Mouse (Mus musculus) kidney, embryonic 15.5 days (tissue): ENCODE measurements around the gene Tmprss9. TPM values are rescaled to one million over a fixed set of nuclear protein-coding genes. Genes with fewer than 3 reads are reported as not detected.

Source experiments
- ATAC-seq: fragments of 200-750 bp; cut with Nextera tagmentation; replicated peaks from 2 replicates; pipeline ENCODE4 v1.8.0; 2017; ENCODE audit warnings: moderate TSS enrichment; ENCODE audit not compliant: low FRiP score
- H3K27ac ChIP-seq: fragments of 300-500 bp; sonication (generic); 2 replicates; pipeline ENCODE4 v1.5.1; 2015; ENCODE audit warnings: mild to moderate bottlenecking, inconsistent platforms
- H3K27me3 ChIP-seq: fragments of 300-500 bp; sonication (generic); 2 replicates; pipeline ENCODE4 v1.6.1; 2015; ENCODE audit warnings: inconsistent platforms
- H3K36me3 ChIP-seq: fragments of 300-500 bp; sonication (generic); 2 replicates; pipeline ENCODE4 v1.6.1; 2015; ENCODE audit warnings: inconsistent platforms
- H3K4me1 ChIP-seq: fragments of 300-500 bp; sonication (generic); 2 replicates; pipeline ENCODE4 v1.6.1; 2015; ENCODE audit warnings: inconsistent platforms
- H3K4me2 ChIP-seq: fragments of 300-500 bp; sonication (generic); 2 replicates; pipeline ENCODE4 v1.6.1; 2015; ENCODE audit warnings: moderate library complexity, mild to moderate bottlenecking, inconsistent platforms
- H3K4me3 ChIP-seq: fragments of 300-500 bp; sonication (generic); replicated peaks from 2 replicates; pipeline ENCODE4 v1.5.1; 2015; ENCODE audit warnings: mild to moderate bottlenecking, inconsistent platforms
- H3K9ac ChIP-seq: fragments of 300-500 bp; sonication (generic); 2 replicates; pipeline ENCODE4 v1.6.1; 2015; ENCODE audit warnings: mild to moderate bottlenecking, inconsistent platforms
- H3K9me3 ChIP-seq: fragments of 300-500 bp; sonication (generic); replicated peaks from 2 replicates; pipeline ENCODE4 v1.6.1; 2016; ENCODE audit warnings: inconsistent platforms
- WGBS: fragments of 180-500 bp; shearing (Covaris S2); methylation state at CpG from one replicate; pipeline ENCODE4 v1.1.7; 2015; ENCODE audit warnings: mixed read lengths; 5-methylcytosine and 5-hydroxymethylcytosine counted together
- polyA plus RNA-seq: library from polyadenylated mRNA; unstranded; fragments of >200 nt; fragmentation: Nextera tagmentation; extraction: Ambion mirVana; gene quantifications from 2 replicates; pipeline ENCODE4 v1.2.1, GENCODE M21; 2015

The Tmprss9 gene
- polyA plus RNA-seq, 1 experiment from 2014 or later: not detected

- Histone ChIP-seq H3K9ac (no peak overlapping the region), H3K4me1 (peaks cover 43% of the 10 kb centered on the region), H3K4me2 (no peak overlapping the region), H3K27me3 (peaks cover 16% of the 10 kb centered on the region), H3K27ac (peak overlapping the region; percentile 66; the same call in 1 of the 2 replicates), H3K9me3 (0 out of 2 replicates have a peak, but pooled peaks cover 4% of the 10 kb centered on the region), H3K4me3 (no peak overlapping the region), H3K36me3 (peaks cover 25% of the 10 kb centered on the region)
- 64% methylated on average over 1 of the region's 1 CpGs for WGBS
- no peak for ATAC-seq
These were observed 42.0 kb upstream of the Tmprss9 start for GRCm38 (mm10) chr10:80829359-80830278.

- Histone ChIP-seq H3K4me1 (peaks cover 49% of the 10 kb centered on the region), H3K4me2 (peak overlapping the region; percentile 4; the same call in 1 of the 2 replicates), H3K4me3 (peak overlapping the region; percentile 10; the same call in 1 of the 2 replicates), H3K9me3 (0 out of 2 replicates have a peak, but pooled peaks cover 4% of the 10 kb centered on the region), H3K27me3 (peaks cover 31% of the 10 kb centered on the region), H3K9ac (no peak overlapping the region), H3K27ac (peak overlapping the region; percentile 66), H3K36me3 (peaks cover 25% of the 10 kb centered on the region)
- 1% methylated on average over 9 of the region's 9 CpGs for WGBS
- ATAC-seq: 0 out of 2 replicates have a peak, but pooled peaks have one; percentile 3
These were observed 40.5 kb upstream of the Tmprss9 start for GRCm38 (mm10) chr10:80831136-80831535.

- H3K4me3 ChIP-seq: no peak overlapping the region
- no peak overlapping the region for H3K27ac ChIP-seq
- ATAC-seq: no peak
- H3K9me3 ChIP-seq: 0 out of 2 replicates have a peak, but pooled peaks cover 4% of the 10 kb centered on the region
- WGBS: 77% methylated on average over 7 of the region's 7 CpGs
- peaks cover 51% of the 10 kb centered on the region for H3K4me1 ChIP-seq
- H3K36me3 ChIP-seq: peaks cover 25% of the 10 kb centered on the region
- H3K4me2 ChIP-seq: no peak overlapping the region
- H3K27me3 ChIP-seq: peaks cover 48% of the 10 kb centered on the region
- no peak overlapping the region for H3K9ac ChIP-seq
These were observed 38.8 kb upstream of the Tmprss9 start for GRCm38 (mm10) chr10:80832818-80833217.

GRCm38 (mm10) chr10:80835617-80836016 is 36.0 kb upstream of the Tmprss9 start:
- no peak overlapping the region for H3K4me2 ChIP-seq
- ATAC-seq: no peak
- WGBS: 58% methylated on average over 30 of the region's 30 CpGs
- H3K27ac ChIP-seq: no peak overlapping the region
- peaks cover 3% of the 10 kb centered on the region for H3K36me3 ChIP-seq
- peaks cover 61% of the 10 kb centered on the region for H3K27me3 ChIP-seq
- no peak overlapping the region for H3K9ac ChIP-seq
- H3K4me3 ChIP-seq: no peak overlapping the region
- H3K9me3 ChIP-seq: 0 out of 2 replicates have a peak, but pooled peaks cover 4% of the 10 kb centered on the region
- H3K4me1 ChIP-seq: peaks cover 27% of the 10 kb centered on the region

- Histone ChIP-seq H3K9ac (no peak overlapping the region), H3K27ac (no peak overlapping the region), H3K9me3 (0 out of 2 replicates have a peak, but pooled peaks cover 4% of the 10 kb centered on the region), H3K4me3 (no peak overlapping the region), H3K36me3 (no peaks in the 10 kb centered on the region), H3K4me1 (peaks cover 18% of the 10 kb centered on the region; the same call in 1 of the 2 replicates), H3K4me2 (no peak overlapping the region), H3K27me3 (peaks cover 73% of the 10 kb centered on the region)
- 49% methylated on average over 7 of the region's 7 CpGs for WGBS
- ATAC-seq: no peak
These were observed 34.7 kb upstream of the Tmprss9 start for GRCm38 (mm10) chr10:80836949-80837379.

- Histone ChIP-seq H3K4me3 (no peak overlapping the region), H3K36me3 (no peaks in the 10 kb centered on the region), H3K4me2 (no peak overlapping the region), H3K27ac (no peak overlapping the region), H3K9me3 (0 out of 2 replicates have a peak, but pooled peaks cover 4% of the 10 kb centered on the region), H3K9ac (no peak overlapping the region), H3K4me1 (peaks cover 18% of the 10 kb centered on the region; the same call in 1 of the 2 replicates), H3K27me3 (peaks cover 82% of the 10 kb centered on the region)
- WGBS: 13% methylated on average over 2 of the region's 2 CpGs
- ATAC-seq: no peak
These were observed 33.8 kb upstream of the Tmprss9 start for GRCm38 (mm10) chr10:80837827-80838226.

GRCm38 (mm10) chr10:80838346-80838912 is 33.2 kb upstream of the Tmprss9 start:
- no peaks in the 10 kb centered on the region for H3K36me3 ChIP-seq
- 0 out of 2 replicates have a peak, but pooled peaks cover 4% of the 10 kb centered on the region for H3K9me3 ChIP-seq
- no peak overlapping the region for H3K9ac ChIP-seq
- H3K27me3 ChIP-seq: peaks cover 83% of the 10 kb centered on the region
- H3K4me3 ChIP-seq: no peak overlapping the region
- H3K27ac ChIP-seq: no peak overlapping the region
- WGBS: 66% methylated on average over 2 of the region's 2 CpGs
- H3K4me1 ChIP-seq: peaks cover 23% of the 10 kb centered on the region
- ATAC-seq: no peak
- H3K4me2 ChIP-seq: no peak overlapping the region

- Histone ChIP-seq H3K4me3 (no peak overlapping the region), H3K4me1 (peaks cover 32% of the 10 kb centered on the region), H3K9ac (no peak overlapping the region), H3K27me3 (peaks cover 83% of the 10 kb centered on the region), H3K4me2 (no peak overlapping the region), H3K36me3 (no peaks in the 10 kb centered on the region), H3K9me3 (no peaks in the 10 kb centered on the region), H3K27ac (no peak overlapping the region)
- WGBS: 60% methylated on average over 6 of the region's 6 CpGs
- no peak for ATAC-seq
These were observed 31.8 kb upstream of the Tmprss9 start for GRCm38 (mm10) chr10:80839848-80840247.

- WGBS: 78% methylated on average over 2 of the region's 2 CpGs
- no peak for ATAC-seq
- no peak overlapping the region for H3K4me3 ChIP-seq
- H3K27me3 ChIP-seq: peaks cover 76% of the 10 kb centered on the region
- no peaks in the 10 kb centered on the region for H3K36me3 ChIP-seq
- peaks cover 24% of the 10 kb centered on the region for H3K4me1 ChIP-seq
- H3K9ac ChIP-seq: no peak overlapping the region
- no peak overlapping the region for H3K4me2 ChIP-seq
- H3K9me3 ChIP-seq: no peaks in the 10 kb centered on the region
- no peak overlapping the region for H3K27ac ChIP-seq
These were observed 30.0 kb upstream of the Tmprss9 start for GRCm38 (mm10) chr10:80841685-80842084.

- H3K4me3 ChIP-seq: no peak overlapping the region
- no peak overlapping the region for H3K9ac ChIP-seq
- 81% methylated on average over 15 of the region's 15 CpGs for WGBS
- H3K4me2 ChIP-seq: no peak overlapping the region
- H3K27ac ChIP-seq: no peak overlapping the region
- peaks cover 20% of the 10 kb centered on the region for H3K4me1 ChIP-seq
- no peak for ATAC-seq
- H3K36me3 ChIP-seq: no peaks in the 10 kb centered on the region
- H3K9me3 ChIP-seq: no peaks in the 10 kb centered on the region
- H3K27me3 ChIP-seq: peaks cover 70% of the 10 kb centered on the region
These were observed 29.3 kb upstream of the Tmprss9 start for GRCm38 (mm10) chr10:80842334-80842733.

- Histone ChIP-seq H3K36me3 (no peaks in the 10 kb centered on the region), H3K4me3 (peak overlapping the region; percentile 48), H3K9me3 (no peaks in the 10 kb centered on the region), H3K27ac (no peak overlapping the region), H3K9ac (peak overlapping the region; percentile 44), H3K4me1 (peaks cover 17% of the 10 kb centered on the region), H3K4me2 (peak overlapping the region; percentile 88), H3K27me3 (peaks cover 61% of the 10 kb centered on the region)
- 9% methylated on average over 32 of the region's 32 CpGs for WGBS
- 0 out of 2 replicates have a peak, but pooled peaks have one; percentile 7 for ATAC-seq
These were observed 28.3 kb upstream of the Tmprss9 start for GRCm38 (mm10) chr10:80843087-80843930.
